Mouse (Mus musculus) urinary bladder, postnatal 4 days (tissue): Measurements from ENCODE around the gene Enthd1.
A peak's percentile ranks its signal among the peaks of the same experiment; 100 is the strongest.

ENCODE experiments used
- DNase-seq, 2 experiments: peaks; one replicate each; pipeline ENCODE4 v3.0.0; 2021 to 2022; ENCODE audit warnings: low spot score in 2 of 2

The Enthd1 gene

DNA sequence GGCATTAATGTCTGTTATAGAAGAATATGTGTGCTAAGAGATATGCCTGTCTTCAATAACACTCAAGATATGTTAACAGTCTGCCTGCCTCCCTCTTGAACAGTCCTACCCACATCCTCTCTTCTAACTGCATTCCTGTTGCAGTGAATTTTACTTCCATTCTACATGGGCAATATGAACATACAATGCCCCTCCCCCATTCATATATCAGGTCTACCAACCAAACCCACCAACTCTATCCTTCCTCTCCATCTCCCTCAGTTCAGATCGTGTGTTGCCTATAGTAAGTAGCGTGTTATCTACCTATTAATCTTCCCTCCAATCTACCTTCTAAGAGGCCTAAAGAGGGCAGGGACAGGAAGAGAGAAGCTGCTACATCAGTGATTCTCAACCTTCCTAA is 26.9 kb downstream of the Enthd1 start:
- no peak for DNase-seq

- no peak for DNase-seq
Observed at GRCm38 (mm10) chr15:80536051-80536450, 28.9 kb downstream of the Enthd1 start.

DNA sequence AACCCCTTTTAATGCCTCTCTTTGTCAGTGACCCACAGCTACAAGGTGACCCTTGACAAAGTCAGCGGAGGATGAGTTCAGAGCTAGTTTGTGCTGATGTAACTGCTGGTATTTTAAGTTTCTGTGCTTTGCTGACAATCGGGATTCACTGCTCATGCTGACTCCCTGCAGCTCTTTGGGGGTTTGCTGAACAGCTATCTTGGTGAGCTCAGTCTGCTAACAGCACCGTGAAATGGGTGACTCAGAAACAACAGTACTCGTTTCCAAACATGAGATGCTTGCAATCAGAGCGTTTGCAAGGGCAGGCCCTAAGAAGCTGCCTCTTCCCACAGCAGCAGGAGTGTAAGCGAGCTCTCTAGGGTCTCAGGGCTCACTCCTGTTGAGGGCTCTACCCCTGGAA is 31.7 kb downstream of the Enthd1 start:
- no peak for DNase-seq

GRCm38 (mm10) chr15:80532281-80533072 is 32.5 kb downstream of the Enthd1 start:
- no peak for DNase-seq

GRCm38 (mm10) chr15:80531026-80531425 is 33.9 kb downstream of the Enthd1 start:
- DNase-seq: no peak

GRCm38 (mm10) chr15:80529955-80530869 is 34.7 kb downstream of the Enthd1 start:
- DNase-seq: no peak

GRCm38 (mm10) chr15:80521661-80522388 is 43.1 kb downstream of the Enthd1 start:
- DNase-seq: no peak

DNA sequence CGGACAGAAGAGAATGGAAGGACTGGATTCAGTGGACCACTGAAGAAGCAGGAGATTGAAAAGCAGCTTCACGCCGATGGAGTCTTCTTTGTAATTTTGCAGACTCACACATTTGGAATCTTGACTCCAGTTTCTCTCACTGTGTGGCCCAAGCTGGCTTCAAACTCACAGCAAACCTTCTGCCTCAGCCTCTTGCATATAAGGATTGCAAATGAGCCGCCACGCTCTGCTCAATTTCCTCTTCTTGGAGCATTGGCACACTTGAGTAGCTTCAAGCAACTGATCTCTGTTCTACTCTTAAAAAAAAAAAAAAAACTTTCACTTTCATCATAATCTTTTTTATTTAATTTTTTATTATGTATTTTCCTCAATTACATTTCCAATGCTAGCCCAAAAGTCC is 45.0 kb downstream of the Enthd1 start:
- no peak for DNase-seq

- DNase-seq: no peak
Observed at GRCm38 (mm10) chr15:80518567-80519223, 46.3 kb downstream of the Enthd1 start.

DNA sequence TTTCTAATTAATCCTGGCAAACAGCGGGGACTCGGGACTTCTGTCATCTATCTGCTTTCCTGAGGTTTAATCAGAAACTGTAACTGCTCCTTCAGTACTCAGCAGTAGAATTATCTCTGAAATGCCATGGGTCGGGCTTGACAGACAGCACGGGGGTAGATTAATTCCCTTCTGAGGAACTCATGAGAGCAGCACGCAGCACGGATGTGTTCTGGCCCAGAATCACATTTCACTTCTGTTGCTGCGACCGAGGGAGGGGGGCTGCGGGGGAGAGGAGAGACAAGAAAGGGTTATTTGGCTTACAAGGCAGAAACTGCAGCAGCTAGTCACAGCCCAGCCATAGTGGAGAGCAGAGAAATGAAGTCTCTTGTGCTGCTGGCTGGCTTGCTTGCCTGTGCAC is 47.0 kb downstream of the Enthd1 start:
- DNase-seq: no peak

DNA sequence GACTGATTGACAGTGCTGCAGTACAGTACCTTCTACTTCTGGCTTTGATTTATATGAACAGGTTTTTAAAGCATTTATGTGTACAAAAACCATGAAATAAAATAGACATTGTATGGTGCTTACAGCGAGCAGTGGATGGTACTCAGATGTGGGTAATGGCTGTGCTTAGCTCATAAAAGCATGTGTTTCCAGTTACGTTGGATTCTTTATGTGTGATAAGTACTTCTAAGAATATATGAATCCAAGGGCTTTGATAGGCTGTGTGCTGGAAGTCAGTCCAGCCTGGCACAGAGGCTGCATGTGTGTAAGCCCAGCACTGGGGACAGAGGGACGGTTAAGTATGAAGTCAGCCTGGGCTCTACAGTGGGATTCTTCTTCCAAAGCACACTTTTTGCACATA is 48.4 kb downstream of the Enthd1 start:
- no peak for DNase-seq

DNA sequence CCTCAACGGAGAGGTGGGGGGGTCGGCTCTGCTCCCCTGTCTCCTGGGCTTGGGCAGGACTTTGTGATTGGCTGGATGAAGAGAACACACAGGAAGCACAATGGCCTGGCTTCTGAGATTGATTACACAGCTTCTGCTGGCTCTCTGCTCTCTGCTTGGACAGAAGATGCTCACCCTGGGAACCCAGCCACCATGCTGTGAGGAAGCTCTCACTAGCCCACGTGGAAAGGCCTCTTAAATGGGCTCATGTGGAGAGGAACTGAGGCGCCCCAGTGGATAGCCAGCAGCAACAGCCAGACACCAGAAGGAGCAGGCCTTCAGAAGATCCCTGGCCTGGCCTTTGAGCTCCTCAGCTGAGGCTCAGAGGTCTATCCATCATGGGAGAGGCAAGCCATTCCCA is 59.9 kb downstream of the Enthd1 start:
- DNase-seq: no peak

DNA sequence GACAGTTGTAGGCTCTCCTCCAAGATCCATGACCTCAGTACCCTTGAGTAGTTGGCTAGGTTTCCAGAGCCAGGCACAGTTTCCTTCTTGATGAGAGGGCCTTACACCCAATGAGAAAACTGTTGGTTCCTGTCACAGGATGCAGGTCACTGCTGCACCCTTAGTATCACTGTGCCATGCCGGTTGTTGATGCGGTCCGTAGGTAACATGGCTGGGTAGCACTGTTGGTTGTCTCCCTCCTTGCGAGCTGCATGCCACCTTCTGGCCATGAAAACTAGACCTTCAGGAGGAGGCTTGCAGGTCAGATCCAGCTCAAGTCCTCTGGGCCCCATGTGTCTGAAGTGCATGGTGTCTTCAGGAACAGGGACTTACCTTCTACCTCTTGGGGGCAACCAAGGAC is 61.8 kb downstream of the Enthd1 start:
- peak in 1 of 2 experiments; percentile 38 for DNase-seq

DNA sequence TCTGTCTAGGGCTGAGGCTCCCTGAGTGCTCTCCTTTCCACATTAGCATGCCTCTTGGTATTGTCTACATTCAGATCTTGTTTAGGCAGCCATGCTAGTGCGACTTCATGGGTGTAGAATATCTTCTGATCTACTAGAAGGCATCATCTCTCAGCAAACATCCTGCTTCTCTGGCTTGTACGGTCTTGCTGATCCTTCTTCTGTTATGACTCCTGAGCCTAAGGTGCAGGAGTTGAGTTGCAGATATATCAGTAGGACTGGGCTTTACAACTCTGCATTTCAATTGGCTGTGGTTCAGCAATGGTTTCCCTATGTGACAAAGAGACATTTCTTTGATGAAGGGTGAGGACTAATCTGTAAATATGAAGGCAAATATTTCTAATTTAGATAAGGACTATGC is 62.2 kb downstream of the Enthd1 start:
- DNase-seq: peak in 1 of 2 experiments; percentile 22

DNA sequence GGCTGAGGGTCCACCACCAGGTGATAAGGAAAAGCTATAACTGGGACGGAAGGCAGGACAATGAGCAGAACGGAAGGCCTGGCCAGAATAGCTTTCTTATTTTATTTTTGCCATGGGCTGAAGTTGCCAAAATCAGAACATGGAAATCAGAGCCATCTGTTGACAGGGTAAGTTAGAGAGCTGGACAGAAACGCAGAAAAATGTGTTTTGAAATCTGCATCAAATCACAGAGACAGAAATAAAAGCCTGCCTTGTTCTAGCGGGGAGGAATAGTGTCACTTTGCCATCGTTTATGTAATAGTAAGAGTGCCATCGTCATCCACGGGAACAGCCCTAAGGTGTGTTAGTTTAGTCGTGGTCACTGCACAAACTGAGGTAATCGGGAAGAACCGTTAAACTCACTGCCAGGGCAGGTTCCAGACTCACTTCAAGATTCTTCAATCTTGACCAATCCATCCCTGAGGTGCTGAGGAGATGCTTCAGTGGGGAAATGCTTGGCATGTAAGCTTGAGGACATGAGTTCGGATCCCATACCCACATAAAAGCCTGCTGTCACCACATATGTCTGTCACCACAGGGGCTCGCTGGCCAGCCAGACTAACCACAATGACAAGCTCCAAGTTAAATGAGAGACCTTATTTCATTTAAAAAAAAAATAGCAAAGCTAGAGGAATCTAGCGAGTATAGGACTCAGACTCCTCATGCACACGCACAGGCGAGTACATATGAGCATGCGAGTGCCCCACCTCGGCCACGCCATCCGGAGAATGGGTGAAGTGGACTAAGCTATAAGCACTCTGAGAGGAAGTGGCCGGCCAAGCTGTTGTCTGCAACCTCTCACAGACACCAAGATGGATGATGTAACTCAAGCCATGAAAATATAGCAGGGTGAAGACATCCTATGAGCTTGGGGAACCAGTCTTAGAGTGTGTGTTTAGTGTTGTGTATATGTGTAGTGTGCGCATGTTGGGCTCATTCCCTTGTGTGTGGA is 63.6 kb downstream of the Enthd1 start:
- DNase-seq: peak in 1 of 2 experiments; percentile 52

GRCm38 (mm10) chr15:80500426-80500825 is 64.5 kb downstream of the Enthd1 start:
- no peak for DNase-seq

GRCm38 (mm10) chr15:80497733-80498132 is 67.2 kb downstream of the Enthd1 start:
- peak in 1 of 2 experiments; percentile 17 for DNase-seq

GRCm38 (mm10) chr15:80491505-80491904 is 73.5 kb downstream of the Enthd1 start:
- no peak for DNase-seq

GRCm38 (mm10) chr15:80490151-80490550 is 74.8 kb downstream of the Enthd1 start:
- DNase-seq: no peak

- no peak for DNase-seq
Observed at GRCm38 (mm10) chr15:80488658-80489057, 76.3 kb downstream of the Enthd1 start.
